Mouse (Mus musculus) liver, adult 2 months (tissue): ENCODE data around the gene Pepd. TPM values are rescaled to one million over a fixed set of nuclear protein-coding genes. Genes with fewer than 3 reads are reported as not detected.

ENCODE experiments used
- DNase-seq: peaks from one replicate; pipeline ENCODE4 v3.0.0-alpha.2; 2011; ENCODE audit warnings: low read depth, low spot score; ENCODE audit errors: extremely low read depth
- H3K27ac ChIP-seq: fragments of 200-500 bp; replicated peaks from 2 replicates; pipeline ENCODE4 v1.5.1; 2012; ENCODE audit warnings: low read depth, mild to moderate bottlenecking, control low read depth, inconsistent platforms, low read length; ENCODE audit not compliant: insufficient read depth
- H3K27me3 ChIP-seq: fragments of 200-500 bp; 2 replicates; pipeline ENCODE4 v1.6.1; 2012; ENCODE audit warnings: mild to moderate bottlenecking, moderate library complexity, low read length, inconsistent platforms; ENCODE audit not compliant: control insufficient read depth, insufficient read depth
- H3K36me3 ChIP-seq: fragments of 200-500 bp; 2 replicates; pipeline ENCODE4 v1.6.1; 2012; ENCODE audit warnings: low read length, inconsistent platforms; ENCODE audit not compliant: control insufficient read depth, insufficient read depth
- H3K4me1 ChIP-seq: fragments of 200-500 bp; 2 replicates; pipeline ENCODE4 v1.6.1; 2011; ENCODE audit warnings: low read length; ENCODE audit not compliant: control insufficient read depth, insufficient read depth
- H3K4me3 ChIP-seq: fragments of 200-500 bp; 2 replicates; pipeline ENCODE4 v1.5.1; 2011; ENCODE audit warnings: low read depth, mild to moderate bottlenecking, control low read depth, low read length, moderate library complexity; ENCODE audit not compliant: insufficient read depth
- H3K79me2 ChIP-seq: fragments of 200-500 bp; 2 replicates; pipeline ENCODE4 v1.6.1; 2012; ENCODE audit warnings: inconsistent platforms, mild to moderate bottlenecking, low read length, moderate library complexity; ENCODE audit not compliant: control insufficient read depth, insufficient read depth
- H3K9ac ChIP-seq: fragments of 200-500 bp; 2 replicates; pipeline ENCODE4 v1.6.1; 2012; ENCODE audit warnings: low read depth, mild to moderate bottlenecking, control low read depth, inconsistent platforms, low read length
- CTCF ChIP-seq: fragments of 200-500 bp; IDR thresholded peaks from 2 replicates; pipeline ENCODE4 v1.5.1; 2011; ENCODE audit warnings: low read depth, low read length, control low read depth
- POLR2A ChIP-seq: fragments of 200-500 bp; IDR thresholded peaks from 2 replicates; pipeline ENCODE4 v1.6.1; 2011; ENCODE audit warnings: low read length, control low read depth; ENCODE audit not compliant: insufficient read depth; ENCODE audit errors: extremely low read depth
- WGBS: fragments of 180-500 bp; shearing (Covaris S2); methylation state at CpG from one replicate; pipeline ENCODE4 v1.1.7; 2018; 5-methylcytosine and 5-hydroxymethylcytosine counted together
- polyA plus RNA-seq: library from polyadenylated mRNA; depleted of rRNA; stranded (reverse); fragments of >200 nt; gene quantifications from 2 replicates; pipeline ENCODE4 v1.2.3, GENCODE M21; 2012
- total RNA-seq: library from RNA; depleted of rRNA; stranded (reverse); fragments of >200 nt; gene quantifications from 2 replicates; pipeline ENCODE4 v1.2.3, GENCODE M21; 2014

The Pepd gene
- total and polyA plus RNA-seq, 2 experiments: 71.9 to 76.2 TPM

DNA sequence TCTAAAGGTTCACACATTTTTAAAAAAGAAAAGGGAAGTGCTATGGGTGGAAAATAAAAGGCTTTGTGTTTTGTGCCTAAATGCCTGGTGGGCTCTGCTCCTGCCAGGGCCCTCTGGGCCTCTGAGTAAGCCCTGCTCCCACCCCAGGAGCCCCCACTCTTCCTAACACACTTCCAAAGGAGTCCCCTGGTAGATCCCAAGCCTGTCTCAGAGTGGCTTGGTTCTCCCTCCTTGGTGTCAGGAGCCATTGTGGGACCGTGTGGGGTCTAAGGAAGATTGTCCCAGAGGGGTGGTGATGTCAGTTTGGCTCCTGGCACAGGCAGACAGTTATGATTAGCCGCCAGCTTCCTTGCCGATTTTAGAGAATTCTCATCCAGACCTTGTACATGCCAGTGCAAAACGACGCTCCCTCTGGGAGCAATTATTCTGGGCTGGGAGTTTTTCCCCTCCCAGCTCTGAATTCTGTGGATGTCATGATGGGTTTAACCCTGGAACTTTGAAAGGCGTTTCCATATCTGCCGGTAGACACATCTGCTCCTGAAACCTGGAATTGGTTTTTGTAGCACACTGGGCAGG, 74.5 kb downstream of the Pepd start:
- Histone ChIP-seq H3K36me3 (no peaks in the 10 kb centered on the region), H3K4me1 (peaks cover 11% of the 10 kb centered on the region), H3K27me3 (no peaks in the 10 kb centered on the region), H3K4me3 (no peak overlapping the region), H3K27ac (no peak overlapping the region), H3K9ac (no peak overlapping the region), H3K79me2 (no peaks in the 10 kb centered on the region)
- no peak for DNase-seq
- 86% methylated on average over 7 of the region's 7 CpGs for WGBS
- TF ChIP-seq CTCF (no peak), POLR2A (no peak)

DNA sequence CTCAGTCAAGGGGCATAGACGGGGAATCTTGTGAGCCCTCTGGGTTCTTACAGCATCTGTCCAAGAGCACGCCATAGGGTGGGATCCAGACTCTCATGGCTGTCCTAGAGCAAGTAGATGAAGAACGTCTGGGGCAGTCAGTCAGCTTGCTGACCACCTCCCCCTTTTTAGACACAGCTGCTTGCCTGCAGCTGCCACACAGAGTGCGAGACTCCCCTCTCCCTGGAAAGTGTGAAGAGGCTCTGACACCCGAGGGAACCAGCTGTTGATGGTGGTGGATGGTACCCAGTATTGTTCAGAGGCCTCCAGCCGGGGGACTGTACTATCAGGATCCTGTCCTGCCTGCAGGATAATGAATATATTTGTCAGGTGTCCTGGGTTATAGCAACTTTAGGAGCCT, 75.1 kb downstream of the Pepd start:
- TF ChIP-seq POLR2A: no peak
- TF ChIP-seq CTCF: no peak
- H3K4me1 ChIP-seq: peaks cover 11% of the 10 kb centered on the region
- H3K27ac ChIP-seq: no peak overlapping the region

DNA sequence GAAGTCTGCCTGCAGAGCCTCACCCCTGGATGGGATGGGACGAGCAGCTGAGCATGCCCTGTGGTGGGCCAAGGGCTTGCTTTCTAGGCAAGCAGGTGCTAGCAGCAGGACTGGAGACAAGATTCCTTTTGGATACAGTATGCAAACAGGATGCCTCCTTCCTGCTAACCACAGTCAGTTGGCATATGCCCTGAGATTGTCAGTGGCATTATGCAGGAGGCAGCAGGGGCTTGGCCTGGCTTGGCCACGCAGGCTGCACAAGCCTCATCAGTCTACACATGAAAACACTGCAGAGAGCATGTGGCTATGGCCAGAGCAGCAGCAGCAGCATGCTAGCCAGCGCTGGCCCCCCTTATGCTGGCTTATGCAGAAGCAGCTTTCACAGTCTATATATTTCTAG, 76.3 kb downstream of the Pepd start:
- Histone ChIP-seq H3K4me1 (peaks cover 11% of the 10 kb centered on the region), H3K36me3 (no peaks in the 10 kb centered on the region), H3K79me2 (no peaks in the 10 kb centered on the region), H3K27me3 (no peaks in the 10 kb centered on the region), H3K9ac (no peak overlapping the region), H3K4me3 (no peak overlapping the region), H3K27ac (no peak overlapping the region)
- TF ChIP-seq POLR2A: no peak
- TF ChIP-seq CTCF: no peak
- 96% methylated on average over 3 of the region's 3 CpGs for WGBS
- no peak for DNase-seq

More for the DNA sequence above, 75.1 kb downstream of the Pepd start:
- H3K36me3 ChIP-seq: no peaks in the 10 kb centered on the region
- no peak overlapping the region for H3K4me3 ChIP-seq
- DNase-seq: no peak
- WGBS: 90% methylated on average over 6 of the region's 6 CpGs
- no peak overlapping the region for H3K9ac ChIP-seq
- H3K79me2 ChIP-seq: no peaks in the 10 kb centered on the region
- H3K27me3 ChIP-seq: no peaks in the 10 kb centered on the region

DNA sequence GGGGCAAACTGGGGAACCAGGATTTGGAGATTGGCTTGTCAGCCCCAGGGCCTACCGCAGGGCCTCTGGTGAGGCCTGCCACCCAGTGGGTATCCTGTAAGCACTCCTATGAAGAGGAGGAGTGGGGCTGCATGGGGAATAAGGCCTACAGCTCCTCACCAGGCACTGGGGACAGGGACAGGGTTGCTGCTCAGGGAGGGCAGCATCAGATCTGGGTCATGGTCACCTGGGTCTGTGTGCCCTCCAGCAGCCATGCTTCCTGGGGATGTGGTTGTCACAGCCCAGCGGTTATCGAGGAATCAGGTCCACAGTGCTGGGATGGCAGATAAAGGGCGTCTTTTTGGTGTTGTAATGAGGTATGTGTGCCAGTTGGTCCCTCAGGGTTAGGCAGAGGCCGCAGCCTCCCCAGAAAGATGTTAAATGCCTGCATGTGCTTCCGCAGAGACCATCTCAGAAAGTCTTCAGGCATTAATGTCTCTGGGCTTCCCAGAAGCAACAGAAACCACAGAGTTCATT, 79.6 kb downstream of the Pepd start:
- Histone ChIP-seq H3K9ac (no peak overlapping the region), H3K36me3 (no peaks in the 10 kb centered on the region), H3K79me2 (no peaks in the 10 kb centered on the region), H3K4me3 (no peak overlapping the region), H3K27me3 (no peaks in the 10 kb centered on the region), H3K27ac (no peak overlapping the region), H3K4me1 (peaks cover 3% of the 10 kb centered on the region)
- 89% methylated on average over 6 of the region's 6 CpGs for WGBS
- TF ChIP-seq CTCF: no peak
- no peak for DNase-seq

DNA sequence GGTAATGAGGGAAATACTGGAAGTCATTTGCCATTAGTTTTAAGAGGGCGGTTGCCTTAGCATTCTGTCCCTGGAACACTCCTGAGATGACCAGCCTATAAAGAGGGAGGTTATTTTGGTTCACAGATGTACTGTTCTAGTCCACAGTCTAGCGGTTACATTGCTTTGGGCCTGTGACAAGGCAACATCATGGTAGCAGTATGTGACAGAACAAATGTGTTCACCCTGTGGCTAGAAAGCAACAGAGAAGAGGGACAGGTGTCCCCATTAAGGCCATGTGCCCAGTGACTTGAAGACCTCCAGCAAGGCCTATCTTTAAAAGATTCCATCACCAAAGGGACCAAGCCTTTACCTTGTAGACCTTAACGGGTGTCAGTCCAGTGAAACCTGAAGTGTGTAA, 80.6 kb downstream of the Pepd start:
- no peak overlapping the region for H3K27ac ChIP-seq
- H3K79me2 ChIP-seq: no peaks in the 10 kb centered on the region
- 97% methylated on average over 3 of the region's 3 CpGs for WGBS
- DNase-seq: no peak
- H3K27me3 ChIP-seq: no peaks in the 10 kb centered on the region
- no peak overlapping the region for H3K9ac ChIP-seq
- H3K4me3 ChIP-seq: no peak overlapping the region
- TF ChIP-seq CTCF (no peak), POLR2A (no peak)
- H3K4me1 ChIP-seq: peaks cover 3% of the 10 kb centered on the region
- H3K36me3 ChIP-seq: no peaks in the 10 kb centered on the region

DNA sequence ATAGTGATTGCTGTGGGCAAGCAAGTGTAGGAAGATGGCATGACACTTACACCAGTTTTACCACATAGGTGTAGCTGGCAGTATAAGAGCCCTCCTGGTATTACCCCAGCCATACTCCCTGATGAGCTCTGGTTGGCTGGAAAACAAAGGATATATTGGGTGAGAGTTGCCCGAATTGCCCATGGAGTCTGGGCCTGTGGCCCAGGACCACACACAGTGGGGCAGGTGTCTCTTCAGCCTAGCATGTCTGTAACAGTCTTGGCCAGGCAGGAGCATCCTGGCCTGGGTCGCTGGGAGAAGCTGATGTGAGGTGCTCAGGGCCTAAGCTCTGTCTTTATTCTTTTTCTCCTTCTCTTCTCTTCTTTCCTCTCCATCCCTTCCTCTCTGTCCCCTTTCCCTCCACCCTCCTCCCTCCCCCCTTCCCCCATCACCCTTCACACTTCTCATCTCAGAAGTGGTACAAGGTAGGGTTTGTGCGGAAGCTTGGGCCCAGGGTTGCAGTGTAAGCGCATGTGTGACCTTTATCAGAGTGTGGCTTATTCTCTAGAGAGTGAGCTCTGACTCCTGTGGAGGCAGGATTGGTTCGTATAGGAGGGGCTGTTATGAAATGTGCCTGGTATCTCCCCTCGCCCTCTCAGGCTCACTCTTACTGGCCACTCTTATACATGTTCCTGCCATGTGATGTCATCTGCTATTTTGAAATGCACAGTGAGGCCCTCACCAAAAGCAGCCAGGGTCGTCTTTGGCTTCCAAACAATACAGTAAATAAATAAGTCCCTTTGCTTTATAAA, 83.9 kb downstream of the Pepd start:
- H3K4me3 ChIP-seq: no peak overlapping the region
- H3K36me3 ChIP-seq: no peaks in the 10 kb centered on the region
- TF ChIP-seq CTCF: no peak
- H3K79me2 ChIP-seq: no peaks in the 10 kb centered on the region
- no peak for DNase-seq
- no peak overlapping the region for H3K27ac ChIP-seq
- H3K27me3 ChIP-seq: no peaks in the 10 kb centered on the region
- H3K9ac ChIP-seq: no peak overlapping the region
- 89% methylated on average over 7 of the region's 7 CpGs for WGBS
- H3K4me1 ChIP-seq: no peaks in the 10 kb centered on the region
